In genomic region chr11:75513336-75513735, GRCm38 (mm10) we compare ENCODE assay signal across 8 mouse cellular contexts. TPM values are rescaled to one million over a fixed set of nuclear protein-coding genes. Genes with fewer than 3 reads are reported as not detected.
DNase-seq lines count a peak whose midpoint lies in the region; ATAC-seq and TF ChIP-seq lines count a peak whose summit lies in the region.

Scarf1 (plus strand) TSS chr11:75513540.

- WGBS in heart, embryonic 13.5 days = 48% methylated on average over 8 of the region's 8 CpGs
- WGBS in kidney, embryonic 16.5 days = 35% methylated on average over 8 of the region's 8 CpGs
- 53% methylated on average over 8 of the region's 8 CpGs for WGBS in forebrain, embryonic 16.5 days

- H3K4me1 ChIP-seq in heart, embryonic 13.5 days = peaks cover 27% of the 10 kb centered on the region
- peaks cover 24% of the 10 kb centered on the region for H3K4me1 ChIP-seq in kidney, embryonic 16.5 days (ENCODE audit: insufficient read depth, low read length)
- peaks cover 15% of the 10 kb centered on the region for H3K4me1 ChIP-seq in forebrain, embryonic 16.5 days (replicated peaks; ENCODE audit: control insufficient read depth, insufficient read depth, low read length)

- peaks cover 21% of the 10 kb centered on the region for H3K36me3 ChIP-seq in heart, embryonic 13.5 days
- peaks cover 13% of the 10 kb centered on the region for H3K36me3 ChIP-seq in kidney, embryonic 16.5 days (ENCODE audit: insufficient read depth, low read length)
- peaks cover 11% of the 10 kb centered on the region for H3K36me3 ChIP-seq in forebrain, embryonic 16.5 days (ENCODE audit: control insufficient read depth, insufficient read depth)

- H3K27ac ChIP-seq in layer of hippocampus, adult 2 months = peak within 1 kb of the TSS; percentile 23; the same call in 1 of the 2 replicates
- peak within 1 kb of the TSS; percentile 51 for H3K27ac ChIP-seq in heart, embryonic 13.5 days (replicated peaks)
- peak within 1 kb of the TSS; percentile 37; the same call in 1 of the 2 replicates for H3K27ac ChIP-seq in kidney, embryonic 16.5 days (ENCODE audit: low read length)
- H3K27ac ChIP-seq in forebrain, embryonic 16.5 days (ENCODE audit: low read length) = no peak within 1 kb of the TSS

- no peak for ATAC-seq in heart, embryonic 13.5 days (ENCODE audit: extremely low read depth, insufficient number of reproducible peaks, low FRiP score, low TSS enrichment)
- ATAC-seq in kidney, embryonic 16.5 days (ENCODE audit: low FRiP score, low TSS enrichment) = peak; percentile 28; the same call in 1 of the 2 replicates
- ATAC-seq in erythroid progenitor cell, adult 5-6 weeks (replicated peaks; ENCODE audit: low FRiP score, poor library complexity, severe bottlenecking) = no peak
- no peak for ATAC-seq in forebrain, embryonic 16.5 days

- peak within 1 kb of the TSS; percentile 73 for H3K9ac ChIP-seq in heart, embryonic 13.5 days
- H3K9ac ChIP-seq in kidney, embryonic 16.5 days (replicated peaks; ENCODE audit: low read length) = peak within 1 kb of the TSS; percentile 6
- no peak within 1 kb of the TSS for H3K9ac ChIP-seq in forebrain, embryonic 16.5 days (replicated peaks; ENCODE audit: low read depth, low read length)

- no peak for DNase-seq in layer of hippocampus, adult 2 months (ENCODE audit: low spot score in 2 of 2)
- DNase-seq in layer of hippocampus, adult 18-20 months (ENCODE audit: low spot score in 2 of 2) = no peak
- DNase-seq in lung, postnatal 25 days (ENCODE audit: low spot score) = peak; percentile 79
- no peak for DNase-seq in frontal cortex, postnatal 10 days (ENCODE audit: low spot score in 2 of 2)

- no peaks in the 10 kb centered on the region for H3K9me3 ChIP-seq in heart, embryonic 13.5 days
- no peaks in the 10 kb centered on the region for H3K9me3 ChIP-seq in kidney, embryonic 16.5 days (ENCODE audit: low read length)
- H3K9me3 ChIP-seq in forebrain, embryonic 16.5 days (ENCODE audit: control insufficient read depth, low read length) = no peaks in the 10 kb centered on the region

- H3K4me2 ChIP-seq in heart, embryonic 13.5 days = peak within 1 kb of the TSS; percentile 64
- H3K4me2 ChIP-seq in kidney, embryonic 16.5 days (replicated peaks; ENCODE audit: low read depth, low read length) = peak within 1 kb of the TSS; percentile 42
- H3K4me2 ChIP-seq in forebrain, embryonic 16.5 days (ENCODE audit: low read length) = no peak within 1 kb of the TSS

- H3K4me3 ChIP-seq in layer of hippocampus, adult 2 months = peak within 1 kb of the TSS; percentile 13; the same call in 1 of the 2 replicates
- H3K4me3 ChIP-seq in heart, embryonic 13.5 days = peak within 1 kb of the TSS; percentile 43
- peak within 1 kb of the TSS; percentile 34 for H3K4me3 ChIP-seq in kidney, embryonic 16.5 days (ENCODE audit: low read length)
- H3K4me3 ChIP-seq in forebrain, embryonic 16.5 days (replicated peaks; ENCODE audit: low read length) = no peak within 1 kb of the TSS

- H3K27me3 ChIP-seq in heart, embryonic 13.5 days (replicated peaks) = no peaks in the 10 kb centered on the region
- no peaks in the 10 kb centered on the region for H3K27me3 ChIP-seq in kidney, embryonic 16.5 days (ENCODE audit: insufficient read depth, low read length)
- H3K27me3 ChIP-seq in forebrain, embryonic 16.5 days (replicated peaks; ENCODE audit: control insufficient read depth, insufficient read depth, low read length) = no peaks in the 10 kb centered on the region

- TF ChIP-seq CTCF in layer of hippocampus, adult 2 months (conservative IDR thresholded peaks at IDR 0.05) = no peak

RNA-seq across cellular contexts. Expression of gene Scarf1, which starts in this region (rescaled TPM):
- total RNA-seq in layer of hippocampus, adult 2 months (2021) = 1 to 10 TPM; 1.3 TPM
- total RNA-seq in layer of hippocampus, adult 18-20 months (2021) = 1 to 10 TPM; 1.0 to 1.1 TPM
- polyA plus RNA-seq in heart, embryonic 13.5 days (2015; fragmentation: Nextera tagmentation; extraction: Ambion mirVana) = 12.9 and 13.2 TPM in 2 replicates
- 19.2 and 19.5 TPM in 2 replicates for polyA plus RNA-seq in kidney, embryonic 16.5 days (2015; fragmentation: Nextera tagmentation; extraction: Ambion mirVana)
- not detected in 2 replicates for total RNA-seq in erythroid progenitor cell, adult 5-6 weeks (2015; ENCODE audit: low replicate concordance)
- 0.15 TPM in 1 of 2 replicates, not detected in the other for total RNA-seq in erythroid progenitor cell, adult 5-6 weeks (2017; ENCODE audit: low replicate concordance)
- polyA plus RNA-seq in forebrain, embryonic 16.5 days (2015; fragmentation: Nextera tagmentation; extraction: Ambion mirVana) = 3.6 and 4.2 TPM in 2 replicates
